Mouse (Mus musculus) ovary, adult 18-20 months (tissue): ENCODE data around the gene Arhgap15.

Experiments used
- DNase-seq: peaks from one replicate; pipeline ENCODE4 v3.0.0; 2022; ENCODE audit warnings: low spot score, mixed read lengths

Gene Arhgap15

GRCm38 (mm10) chr2:44356248-44356886 is 607.7 kb downstream of the Arhgap15 start:
- no peak for DNase-seq

GRCm38 (mm10) chr2:44356887-44357251 is 608.2 kb downstream of the Arhgap15 start:
- no peak for DNase-seq

- no peak for DNase-seq
Observed at GRCm38 (mm10) chr2:44380225-44380624, 631.6 kb downstream of the Arhgap15 start.

GRCm38 (mm10) chr2:44384541-44384940 is 635.9 kb downstream of the Arhgap15 start:
- no peak for DNase-seq

GRCm38 (mm10) chr2:44389556-44389955 is 640.9 kb downstream of the Arhgap15 start:
- DNase-seq, result no peak

GRCm38 (mm10) chr2:44393789-44394188 is 645.2 kb downstream of the Arhgap15 start:
- DNase-seq, result no peak

GRCm38 (mm10) chr2:44394956-44395501 is 646.4 kb downstream of the Arhgap15 start:
- no peak for DNase-seq

- DNase-seq, result no peak
Observed at GRCm38 (mm10) chr2:44395577-44395976, 647.0 kb downstream of the Arhgap15 start.

- no peak for DNase-seq
Observed at GRCm38 (mm10) chr2:44397209-44397608, 648.6 kb downstream of the Arhgap15 start.

- DNase-seq, result no peak
Observed at GRCm38 (mm10) chr2:44397735-44398337, 649.2 kb downstream of the Arhgap15 start.

GRCm38 (mm10) chr2:44399191-44399926 is 650.7 kb downstream of the Arhgap15 start:
- no peak for DNase-seq

- no peak for DNase-seq
Observed at GRCm38 (mm10) chr2:44401704-44402422, 653.2 kb downstream of the Arhgap15 start.

- no peak for DNase-seq
Observed at GRCm38 (mm10) chr2:44411660-44412059, 663.0 kb downstream of the Arhgap15 start.

GRCm38 (mm10) chr2:44416331-44416730 is 667.7 kb downstream of the Arhgap15 start:
- DNase-seq, result no peak

GRCm38 (mm10) chr2:44419547-44420225 is 671.1 kb downstream of the Arhgap15 start:
- no peak for DNase-seq

- no peak for DNase-seq
Observed at GRCm38 (mm10) chr2:44430521-44430920, 681.9 kb downstream of the Arhgap15 start.

GRCm38 (mm10) chr2:44436652-44437051 is 688.0 kb downstream of the Arhgap15 start:
- no peak for DNase-seq

- DNase-seq, result no peak
Observed at GRCm38 (mm10) chr2:44437496-44438057, 689.0 kb downstream of the Arhgap15 start.

- no peak for DNase-seq
Observed at GRCm38 (mm10) chr2:44438070-44438469, 689.4 kb downstream of the Arhgap15 start.

GRCm38 (mm10) chr2:44444938-44445337 is 696.3 kb downstream of the Arhgap15 start:
- no peak for DNase-seq
